Mouse (Mus musculus) heart, adult 2 months (tissue): Measurements from ENCODE around the gene Mycbpap. TPM values are rescaled to one million over a fixed set of nuclear protein-coding genes. Genes with fewer than 3 reads are reported as not detected.

Experiments
- DNase-seq, 2 experiments: peaks; one replicate each; pipeline ENCODE4 v3.0.0; 2021
- H3K27ac ChIP-seq: fragments of 200-600 bp; 2 replicates; pipeline ENCODE4 v1.8.1; 2022
- H3K27me3 ChIP-seq: fragments of 200-500 bp; 2 replicates; pipeline ENCODE4 v1.6.1; 2012; ENCODE audit warnings: mild to moderate bottlenecking, low read length, inconsistent platforms, mixed read lengths; ENCODE audit not compliant: control insufficient read depth, insufficient read depth
- H3K36me3 ChIP-seq: fragments of 200-500 bp; 2 replicates; pipeline ENCODE4 v1.6.1; 2012; ENCODE audit warnings: low read length, inconsistent platforms; ENCODE audit not compliant: control insufficient read depth, insufficient read depth
- H3K4me1 ChIP-seq: fragments of 200-500 bp; 2 replicates; pipeline ENCODE4 v1.6.1; 2011; ENCODE audit warnings: low read length; ENCODE audit not compliant: control insufficient read depth, insufficient read depth
- H3K4me3 ChIP-seq: fragments of 200-600 bp; 2 replicates; pipeline ENCODE4 v1.8.1; 2022
- H3K79me2 ChIP-seq: fragments of 200-500 bp; replicated peaks from 2 replicates; pipeline ENCODE4 v1.6.1; 2012; ENCODE audit warnings: mild to moderate bottlenecking, inconsistent platforms, low read length, moderate library complexity, mixed read lengths; ENCODE audit not compliant: control insufficient read depth, insufficient read depth
- H3K9ac ChIP-seq: fragments of 200-500 bp; 2 replicates; pipeline ENCODE4 v1.6.1; 2012; ENCODE audit warnings: low read depth, mild to moderate bottlenecking, control low read depth, inconsistent platforms, low read length, mixed read lengths
- CTCF ChIP-seq: fragments of 200-600 bp; IDR thresholded peaks from 2 replicates; pipeline ENCODE4 v1.8.1; 2022; ENCODE audit warnings: antibody characterized with exemption, mild to moderate bottlenecking, moderate library complexity
- EP300 ChIP-seq: fragments of 200-500 bp; IDR thresholded peaks from 2 replicates; pipeline ENCODE4 v1.6.1; 2011; ENCODE audit warnings: low read depth, low read length, control low read depth; ENCODE audit not compliant: insufficient read depth
- POLR2A ChIP-seq: fragments of 200-500 bp; IDR thresholded peaks from 2 replicates; pipeline ENCODE4 v1.6.1; 2011; ENCODE audit warnings: mild to moderate bottlenecking, low read depth, low read length, control low read depth; ENCODE audit not compliant: insufficient read depth
- WGBS: fragments of 180-500 bp; shearing (Covaris S2); methylation state at CpG from one replicate; pipeline ENCODE4 v1.1.7; 2018; 5-methylcytosine and 5-hydroxymethylcytosine counted together
- intact Hi-C: fragments of 180-260 bp; cut with DNase I; formaldehyde crosslinking; loops from one replicate; pipeline ENCODE4 v1.15.1; 2025
- polyA plus RNA-seq: library from polyadenylated mRNA; depleted of rRNA; stranded (reverse); fragments of >200 nt; gene quantifications from 2 replicates; pipeline ENCODE4 v1.2.3, GENCODE M21; 2012
- total RNA-seq, 2 experiments: library from RNA; stranded (reverse); gene quantifications; 2 replicates each; pipeline ENCODE4 v1.2.3; 2021

Mycbpap gene
- total and polyA plus RNA-seq, 3 experiments: 0.72 to 1.1 (median 0.89) TPM

GRCm38 (mm10) chr11:94484636-94485035 lies 36.9 kb downstream of the Mycbpap start:
- TF ChIP-seq POLR2A (no peak), EP300 (no peak), CTCF (no peak)
- 83% methylated on average over 9 of the region's 9 CpGs for WGBS
- Histone ChIP-seq H3K27me3 (no peaks in the 10 kb centered on the region), H3K27ac (no peak overlapping the region), H3K4me3 (no peak overlapping the region), H3K4me1 (0 out of 2 replicates have a peak, but pooled peaks cover 1% of the 10 kb centered on the region), H3K9ac (no peak overlapping the region), H3K36me3 (no peaks in the 10 kb centered on the region), H3K79me2 (no peaks in the 10 kb centered on the region)
- DNase-seq: no peak
- intact Hi-C loops: loop anchor here (2.0 to 5.0 kb wide), 3 partner anchors 58 to 192 kb away; no protein-coding TSS in a partner anchor

GRCm38 (mm10) chr11:94483921-94484320 lies 37.6 kb downstream of the Mycbpap start:
- intact Hi-C loops: loop anchor here (2.0 kb wide), 1 partner anchor 143 kb away; no protein-coding TSS in a partner anchor
- no peaks in the 10 kb centered on the region for H3K27me3 ChIP-seq
- no peaks in the 10 kb centered on the region for H3K79me2 ChIP-seq

GRCm38 (mm10) chr11:94483436-94483835 lies 38.1 kb downstream of the Mycbpap start:
- Histone ChIP-seq H3K36me3 (no peaks in the 10 kb centered on the region), H3K27me3 (no peaks in the 10 kb centered on the region), H3K9ac (no peak overlapping the region), H3K27ac (no peak overlapping the region), H3K4me1 (0 out of 2 replicates have a peak, but pooled peaks cover 1% of the 10 kb centered on the region), H3K4me3 (no peak overlapping the region), H3K79me2 (no peaks in the 10 kb centered on the region)
- TF ChIP-seq CTCF (no peak), EP300 (no peak), POLR2A (no peak)
- WGBS: 69% methylated on average over 11 of the region's 11 CpGs
- intact Hi-C loops: no loop called here
- no peak for DNase-seq

More at GRCm38 (mm10) chr11:94483921-94484320, 37.6 kb downstream of the Mycbpap start:
- H3K27ac ChIP-seq: no peak overlapping the region
- H3K4me3 ChIP-seq: no peak overlapping the region
- 0 out of 2 replicates have a peak, but pooled peaks cover 1% of the 10 kb centered on the region for H3K4me1 ChIP-seq
- WGBS: 80% methylated on average over 14 of the region's 14 CpGs
- TF ChIP-seq EP300: no peak
- TF ChIP-seq CTCF: no peak
- TF ChIP-seq POLR2A: no peak
- no peak for DNase-seq
- H3K36me3 ChIP-seq: no peaks in the 10 kb centered on the region
- no peak overlapping the region for H3K9ac ChIP-seq

- TF ChIP-seq EP300: no peak
- TF ChIP-seq CTCF: no peak
- TF ChIP-seq POLR2A: no peak
- WGBS: 87% methylated on average over 11 of the region's 11 CpGs
- Histone ChIP-seq H3K4me3 (no peak overlapping the region), H3K27ac (no peak overlapping the region), H3K27me3 (no peaks in the 10 kb centered on the region), H3K9ac (no peak overlapping the region), H3K4me1 (0 out of 2 replicates have a peak, but pooled peaks cover 1% of the 10 kb centered on the region), H3K36me3 (no peaks in the 10 kb centered on the region), H3K79me2 (no peaks in the 10 kb centered on the region)
- intact Hi-C loops: no loop called here
- DNase-seq: no peak
These were observed 38.8 kb downstream of the Mycbpap start for GRCm38 (mm10) chr11:94482738-94483137.

GRCm38 (mm10) chr11:94481963-94482362 lies 39.6 kb downstream of the Mycbpap start:
- 71% methylated on average over 7 of the region's 7 CpGs for WGBS
- peak in 1 of 2 experiments; percentile 44 for DNase-seq
- Histone ChIP-seq H3K27me3 (no peaks in the 10 kb centered on the region), H3K36me3 (no peaks in the 10 kb centered on the region), H3K4me1 (0 out of 2 replicates have a peak, but pooled peaks cover 1% of the 10 kb centered on the region), H3K9ac (no peak overlapping the region), H3K27ac (no peak overlapping the region), H3K79me2 (no peaks in the 10 kb centered on the region), H3K4me3 (no peak overlapping the region)
- intact Hi-C loops: no loop called here
- TF ChIP-seq EP300: 0 out of 2 replicates have a peak, but pooled peaks have one; percentile 40
- TF ChIP-seq POLR2A: no peak

GRCm38 (mm10) chr11:94480382-94480781 lies 41.2 kb downstream of the Mycbpap start:
- no peaks in the 10 kb centered on the region for H3K79me2 ChIP-seq
- 0 out of 2 replicates have a peak, but pooled peaks cover 1% of the 10 kb centered on the region for H3K4me1 ChIP-seq
- intact Hi-C loops: no loop called here
- H3K27me3 ChIP-seq: no peaks in the 10 kb centered on the region
- H3K4me3 ChIP-seq: no peak overlapping the region
- no peak overlapping the region for H3K9ac ChIP-seq
- no peak for TF ChIP-seq CTCF
- TF ChIP-seq EP300: no peak
- no peak for TF ChIP-seq POLR2A
- no peaks in the 10 kb centered on the region for H3K36me3 ChIP-seq
- WGBS: 88% methylated on average over 9 of the region's 9 CpGs
- H3K27ac ChIP-seq: no peak overlapping the region
- DNase-seq: no peak
